Mouse (Mus musculus) CH12.LX (cell line): ENCODE measurements at regions not wholly inside any gene's neighbourhood (a gene's known extent, or its start where the extent isn't known, plus 50 kb on each side); places are given as distances from the start of the nearest gene placed in this dataset.

Experiments used
- CTCF ChIP-seq, 2 experiments: IDR thresholded peaks in 1 of 2; conservative IDR thresholded peaks in 1 of 2; 2 replicates each; pipeline ENCODE4 v1.5.1; 2011 to 2012; ENCODE audit warnings: low read depth in 2 of 2, low read length in 2 of 2, improper control_type of control experiment in 1 of 2, inconsistent platforms in 1 of 2, mild to moderate bottlenecking in 1 of 2, moderate library complexity in 1 of 2
- E2F4 ChIP-seq: IDR thresholded peaks from 2 replicates; pipeline ENCODE4 v1.6.1; 2011; ENCODE audit warnings: low read depth, low read length, improper control_type of control experiment; ENCODE audit not compliant: insufficient replicate concordance
- ELF1 ChIP-seq: IDR thresholded peaks from 2 replicates; pipeline ENCODE4 v1.6.1; 2014; ENCODE audit warnings: low read depth, mild to moderate bottlenecking, inconsistent platforms, low read length, improper control_type of control experiment
- GABPA ChIP-seq: IDR thresholded peaks from 2 replicates; pipeline ENCODE4 v1.6.1; 2012; ENCODE audit warnings: low read depth, low read length, improper control_type of control experiment, inconsistent platforms; ENCODE audit not compliant: insufficient replicate concordance
- JUND ChIP-seq: conservative IDR thresholded peaks from 2 replicates; pipeline ENCODE4 v1.6.1; 2011; ENCODE audit warnings: low read depth, low read length, improper control_type of control experiment
- MAX ChIP-seq: IDR thresholded peaks from 2 replicates; pipeline ENCODE4 v1.6.1; 2011; ENCODE audit warnings: low read length, improper control_type of control experiment
- PAX5 ChIP-seq: IDR thresholded peaks from 2 replicates; pipeline ENCODE4 v1.6.1; 2012; ENCODE audit warnings: low read length, inconsistent platforms, mixed read lengths
- SMC3 ChIP-seq: IDR thresholded peaks from 2 replicates; pipeline ENCODE4 v1.6.1; 2011; ENCODE audit warnings: low read depth, low read length, improper control_type of control experiment
- TBP ChIP-seq: conservative IDR thresholded peaks from 2 replicates; pipeline ENCODE4 v1.6.1; 2011; ENCODE audit warnings: low read depth, low read length, improper control_type of control experiment
- UBTF ChIP-seq: IDR thresholded peaks from 2 replicates; pipeline ENCODE4 v1.6.1; 2012; ENCODE audit warnings: low read depth, mild to moderate bottlenecking, inconsistent platforms, low read length, improper control_type of control experiment, moderate library complexity
- ZMIZ1 ChIP-seq: IDR thresholded peaks from 2 replicates; pipeline ENCODE4 v1.6.1; 2012; ENCODE audit warnings: low read depth, mild to moderate bottlenecking, inconsistent platforms, low read length, improper control_type of control experiment

DNA sequence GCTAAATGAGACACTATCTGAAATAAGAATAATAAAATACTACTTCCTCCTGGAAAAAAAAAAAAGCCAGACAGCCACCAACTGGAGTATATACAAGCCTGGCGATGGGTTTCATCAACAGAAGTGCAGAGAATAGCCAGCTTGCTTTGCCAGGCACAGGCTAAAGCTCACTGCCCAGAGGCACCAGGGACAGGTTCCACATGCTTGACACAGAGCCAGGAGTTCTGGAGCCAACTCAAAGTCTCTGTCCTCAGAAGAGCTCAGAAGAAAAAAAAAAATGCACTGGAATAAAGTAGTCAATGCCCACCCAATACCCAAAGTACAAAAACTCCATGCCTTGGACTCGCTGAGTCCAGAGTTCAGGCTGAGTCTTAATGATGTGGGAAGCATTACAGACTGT, 250.3 kb upstream of the Rgma start:
- TF ChIP-seq MAX (no peak), CTCF (conservative IDR thresholded peaks at IDR 0.05 in 1 of 2, IDR thresholded peaks at IDR 0.05 in 1 of 2; ENCODE audit: low read depth in 2 of 2, low read length in 2 of 2) (no peak), SMC3 (no peak), ELF1 (no peak), TBP (no peak), GABPA (no peak), JUND (no peak), ZMIZ1 (no peak), UBTF (no peak), PAX5 (no peak), E2F4 (no peak)
